Mouse (Mus musculus) T-helper 17 cell (primary cell): ENCODE measurements around the gene Cd59a.
"Not testable (repeated sequence)": the region's sequence is repeated elsewhere in the genome, so short reads cannot be mapped to it uniquely, and the experiment has no call there.

ENCODE experiments used
- in situ Hi-C, 2 experiments: fragments of 300-600 bp; cut with MboI, MseI; formaldehyde crosslinking; loops; 1 replicate in 1 of 2; 2 replicates in 1 of 2; pipeline ENCODE4 v1.15.1; 2025; ENCODE audit warnings: high pct_unique_total_duplicates in 2 of 2

Cd59a gene

DNA sequence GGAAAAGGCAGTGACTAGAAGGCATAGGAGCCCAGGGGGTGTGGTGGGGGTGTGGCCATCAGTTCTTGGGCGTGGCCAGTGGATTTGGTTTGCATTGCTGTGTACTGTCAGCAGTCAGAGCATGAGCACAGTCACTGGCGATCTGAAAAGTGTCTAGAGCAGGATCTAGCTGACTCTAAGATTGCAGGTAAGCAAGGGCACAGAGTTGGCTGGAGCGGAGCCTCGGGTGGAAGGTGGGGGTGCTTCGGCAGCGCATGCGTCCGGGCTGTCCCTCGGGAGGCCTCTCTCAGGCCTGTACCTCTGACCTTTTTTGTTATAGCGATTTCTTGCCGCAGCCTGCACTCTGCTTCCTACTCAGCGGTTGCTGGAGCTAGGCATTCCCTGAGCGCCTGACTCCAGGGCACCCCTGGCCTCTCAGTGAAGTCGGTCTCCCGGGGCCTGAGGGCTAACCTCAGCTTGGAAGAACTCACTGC lies at the start of gene Cd59a:
Gene Cd59a (plus strand): TSS at position 61 of the 473 bp plus-strand sequence.
- in situ Hi-C loops: no loop called here

DNA sequence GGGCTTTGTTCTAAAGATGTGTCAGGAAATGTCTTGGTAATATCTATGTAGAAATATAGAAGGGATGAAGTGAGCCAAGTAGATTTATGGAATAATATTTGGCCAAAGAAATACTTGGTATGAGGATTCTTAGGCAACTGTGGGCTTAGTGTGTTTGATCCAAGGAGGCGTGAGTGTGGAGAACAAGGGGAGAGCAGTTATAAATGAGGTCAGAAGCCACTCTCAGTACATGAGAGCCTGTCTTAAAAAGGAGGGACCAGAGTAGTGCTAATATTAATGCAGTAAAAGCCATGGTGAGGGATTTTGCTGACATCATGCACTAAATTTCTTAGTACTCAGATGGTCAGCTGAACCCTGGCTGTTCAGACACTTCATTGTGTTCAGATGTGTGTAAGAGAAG lies 37.2 kb upstream of the Cd59a start:
- in situ Hi-C loops: no loop called here

DNA sequence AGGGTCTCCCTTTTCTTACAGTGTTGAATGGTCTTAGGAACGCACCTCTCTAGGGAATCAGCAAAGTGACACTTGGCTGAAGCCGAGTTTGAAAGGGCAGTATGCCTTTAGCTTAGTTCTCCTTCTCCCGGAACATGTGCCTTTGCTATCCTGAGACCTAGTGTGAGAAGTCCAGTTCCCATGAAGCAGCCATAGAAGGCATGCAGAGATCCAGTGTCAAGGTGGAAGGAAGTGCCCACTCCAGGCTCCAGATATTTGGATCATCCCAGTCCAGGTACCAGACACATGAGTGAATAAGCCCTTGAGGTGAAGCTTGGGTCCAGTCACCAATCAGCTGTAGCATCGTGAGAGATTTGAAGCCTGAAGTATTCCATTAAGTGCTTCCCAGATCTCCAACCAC lies 36.6 kb upstream of the Cd59a start:
- in situ Hi-C loops: no loop called here

DNA sequence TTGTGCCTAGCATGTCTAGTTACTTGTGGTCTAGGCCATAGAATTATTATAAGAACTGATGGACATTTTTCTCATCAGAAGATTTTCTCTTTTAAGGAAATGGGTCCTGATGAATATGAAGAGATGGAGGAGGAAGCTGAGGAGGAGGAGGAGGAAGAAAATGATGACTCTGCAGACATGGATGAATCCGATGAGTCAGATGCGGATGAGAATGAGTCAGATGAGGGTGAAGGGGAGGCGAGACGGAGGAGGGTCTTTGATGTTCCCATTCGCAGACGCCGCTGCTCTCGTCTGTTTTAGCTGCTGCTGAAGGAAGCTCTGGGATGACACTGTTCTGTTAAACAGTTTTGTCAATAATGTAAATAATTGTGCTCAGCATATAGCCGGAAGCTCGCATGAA lies 35.8 kb upstream of the Cd59a start:
- in situ Hi-C loops: no loop called here

DNA sequence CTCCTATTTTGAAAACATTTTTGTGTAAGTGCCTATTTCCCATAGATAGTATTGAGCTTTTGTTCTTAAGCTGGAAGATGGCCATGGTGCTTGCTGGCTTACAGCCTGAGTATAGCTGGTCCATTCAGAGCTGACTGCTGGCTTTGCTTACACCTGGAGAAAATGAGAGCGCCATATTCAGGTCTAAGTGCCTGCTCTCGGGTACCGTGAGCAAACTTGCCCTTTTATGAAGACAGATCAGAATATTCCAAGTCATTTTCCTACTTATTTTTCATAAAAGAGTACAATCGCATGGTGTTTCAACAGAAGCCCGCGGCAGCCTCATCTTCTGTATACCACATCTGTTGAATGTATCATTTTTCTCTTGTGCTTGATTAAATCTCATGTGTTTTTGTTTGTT lies 34.6 kb upstream of the Cd59a start:
- in situ Hi-C loops: no loop called here

DNA sequence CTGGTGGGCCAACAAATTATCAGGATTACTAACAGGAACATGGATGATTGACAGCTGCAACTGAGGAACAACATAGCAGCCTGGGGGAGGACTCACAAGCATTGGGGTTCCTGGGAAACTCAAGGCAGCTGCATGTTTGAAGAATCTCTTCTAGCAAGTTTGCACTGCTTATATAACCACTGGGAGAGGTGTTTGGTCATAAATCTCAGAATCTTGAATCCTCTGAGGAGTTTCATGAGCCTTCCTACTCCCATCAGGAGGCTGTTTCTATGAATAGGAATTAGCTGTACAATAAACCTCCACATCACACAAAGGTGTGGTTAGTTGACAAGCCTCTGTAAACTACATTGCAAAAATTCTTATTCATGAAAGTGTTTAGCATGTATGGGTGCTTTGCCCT lies 32.9 kb upstream of the Cd59a start:
- in situ Hi-C loops: no loop called here

DNA sequence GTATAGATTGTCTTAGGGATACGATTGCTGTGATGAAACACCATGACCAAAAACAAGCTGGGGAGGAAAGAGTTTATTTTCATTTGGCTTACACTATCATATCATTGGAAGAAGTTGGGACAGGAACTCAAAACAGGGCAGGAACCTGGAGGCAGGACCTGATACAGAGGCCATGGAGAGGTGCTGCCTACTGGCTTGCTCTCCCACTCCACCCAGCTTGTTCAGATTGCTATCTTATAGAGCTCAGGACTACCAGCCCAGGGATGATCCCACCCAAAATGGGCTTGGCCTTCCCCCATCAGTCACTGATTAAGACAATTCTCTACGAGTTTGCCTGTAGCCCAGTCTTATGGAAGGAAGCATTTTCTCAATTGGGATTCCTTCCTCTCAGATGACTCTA lies 31.4 kb upstream of the Cd59a start:
- in situ Hi-C loops: no loop called here

DNA sequence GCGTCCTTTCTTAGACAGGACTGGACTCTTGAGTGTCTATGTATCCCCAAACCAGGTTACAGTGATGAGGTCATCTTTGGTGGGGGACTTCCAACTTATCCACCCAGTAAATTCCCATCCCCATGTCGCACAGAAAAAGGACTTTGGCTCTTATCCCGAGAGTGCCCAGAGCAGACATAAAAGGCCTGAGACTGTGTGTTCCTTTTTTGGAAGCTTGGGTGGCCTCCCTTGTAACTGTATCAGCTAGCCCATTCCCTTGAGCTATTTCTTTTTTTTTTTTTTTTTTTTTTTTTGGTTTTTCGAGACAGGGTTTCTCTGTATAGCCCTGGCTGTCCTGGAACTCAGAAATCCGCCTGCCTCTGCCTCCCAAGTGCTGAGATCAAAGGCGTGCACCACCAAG lies 30.1 kb upstream of the Cd59a start, which contains the start of gene Gm10912:
Gene Gm10912 (plus strand): TSS at position 301 of the 400 bp plus-strand sequence.
- in situ Hi-C loops: not testable (repeated sequence)

DNA sequence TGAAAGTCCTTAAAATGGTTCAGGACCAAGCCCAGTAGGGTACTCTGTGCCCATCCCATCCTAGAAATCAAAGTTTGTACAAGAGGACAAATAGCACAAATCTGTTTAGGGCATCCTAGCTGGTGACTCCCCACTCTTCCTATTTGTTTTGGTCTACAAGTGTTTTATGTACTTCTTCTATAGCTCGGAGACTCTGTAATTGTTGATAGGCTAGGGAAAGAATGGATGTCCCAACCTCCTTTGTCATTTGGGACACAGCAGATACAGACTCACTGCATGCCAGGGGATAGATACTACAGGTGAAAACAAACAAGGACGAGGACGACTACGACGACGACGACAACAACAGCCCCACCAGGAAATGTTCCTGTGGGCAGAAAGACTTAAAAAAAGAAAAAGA lies 27.2 kb upstream of the Cd59a start, which contains the start of gene Gm10799:
Gene Gm10799 (minus strand): TSS at position 101 of the 400 bp plus-strand sequence.
- in situ Hi-C loops: not testable (repeated sequence)

DNA sequence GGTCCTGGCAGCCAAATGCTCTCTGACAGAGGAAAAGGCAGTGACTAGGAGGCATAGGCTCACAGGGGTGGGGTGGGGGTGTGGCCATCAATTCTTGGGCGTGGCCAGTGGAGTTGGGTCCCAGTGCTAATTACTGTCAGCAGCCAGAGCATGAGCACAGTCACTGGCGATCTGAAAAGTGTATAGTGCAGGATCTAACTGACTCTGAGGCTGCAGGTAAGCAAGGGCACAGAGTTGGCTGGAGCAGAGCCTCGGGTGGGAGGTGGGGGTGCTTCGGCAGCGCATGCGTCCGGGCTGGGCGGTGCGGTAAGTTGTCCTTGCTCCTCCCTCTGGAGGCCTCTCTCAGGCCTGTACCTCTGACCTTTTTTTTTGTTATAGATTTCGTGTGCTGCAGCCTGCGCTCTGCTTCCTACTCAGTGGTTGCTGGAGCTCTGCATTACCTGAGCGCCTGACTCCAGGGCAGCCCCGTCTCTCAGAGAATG lies 25.9 kb upstream of the Cd59a start, which contains the start of gene Cd59b:
Gene Cd59b (plus strand): TSS at position 146 of the 482 bp plus-strand sequence.
- in situ Hi-C loops: loop anchor here in 1 of 2 experiments (10.0 kb wide), 1 partner anchor 1135 kb away; no protein-coding TSS in a partner anchor

DNA sequence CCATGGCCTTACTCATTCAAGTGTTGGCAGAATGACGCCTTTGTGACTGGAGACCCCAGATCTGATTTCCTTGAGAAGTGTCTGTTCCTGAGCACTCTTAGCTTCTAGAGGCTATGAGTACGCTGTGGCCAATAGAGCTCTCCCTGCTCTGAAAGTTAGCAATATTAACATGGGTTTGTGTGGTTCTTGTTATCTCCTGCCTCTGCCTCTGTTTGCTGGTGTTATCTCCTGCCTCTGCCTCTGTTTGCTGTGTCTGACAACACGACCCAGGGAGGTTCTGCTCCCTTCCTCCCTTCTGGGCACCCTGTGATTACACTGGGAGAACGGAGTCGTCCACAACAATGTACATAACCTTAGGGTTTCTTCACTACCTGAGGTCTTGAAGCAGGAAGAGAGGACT lies 17.3 kb upstream of the Cd59a start:
- in situ Hi-C loops: loop anchor here in 1 of 2 experiments (10.0 kb wide), 1 partner anchor 1143 kb away; no protein-coding TSS in a partner anchor

DNA sequence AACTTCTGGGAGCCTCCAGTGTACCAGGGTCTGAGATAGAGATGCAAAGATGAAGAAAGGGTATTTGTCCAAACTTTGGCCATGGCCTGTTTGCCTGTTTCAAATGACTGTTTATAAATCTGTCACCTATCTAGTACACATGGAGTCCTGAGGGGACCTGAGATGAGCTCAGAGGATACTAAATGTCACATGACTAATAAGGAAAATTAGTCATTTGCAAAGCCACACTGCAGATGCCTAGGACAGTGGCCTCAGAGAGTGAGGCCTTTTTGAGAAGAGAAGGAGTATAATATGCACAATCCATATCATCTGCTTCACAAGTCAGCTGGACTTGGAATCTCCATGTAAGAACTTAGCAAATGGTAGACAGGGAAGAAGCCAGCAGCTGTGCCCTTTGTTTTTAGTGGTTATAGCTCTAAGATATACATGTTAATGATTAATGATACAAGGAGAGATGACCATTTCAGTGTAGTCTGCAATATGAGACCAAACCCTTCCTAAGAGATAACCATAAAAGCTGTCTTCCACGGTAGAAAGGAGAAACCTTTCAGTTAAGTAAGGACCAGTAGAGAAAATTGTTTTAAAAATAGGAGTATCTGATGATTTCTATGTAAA lies 14.1 kb upstream of the Cd59a start:
- in situ Hi-C loops: loop anchor here in 1 of 2 experiments (10.0 kb wide), 1 partner anchor 1307 kb away; no protein-coding TSS in a partner anchor

DNA sequence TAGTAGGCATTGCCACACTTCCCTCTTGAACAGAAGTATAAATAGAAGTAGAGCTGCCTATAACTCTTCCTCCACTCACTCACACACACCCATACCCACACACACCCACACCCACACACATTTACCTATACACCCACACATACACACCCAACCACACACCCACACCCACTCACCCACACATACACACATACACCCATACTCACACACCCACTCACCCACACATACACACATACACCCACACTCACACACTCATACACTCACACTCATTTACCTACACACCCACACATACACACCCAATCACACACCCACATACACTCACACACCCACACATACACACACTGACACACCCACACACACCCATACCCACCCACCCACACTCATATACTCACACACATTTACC lies 13.1 kb upstream of the Cd59a start:
- in situ Hi-C loops: loop anchor here in 1 of 2 experiments (10.0 kb wide), 1 partner anchor 1308 kb away; no protein-coding TSS in a partner anchor

DNA sequence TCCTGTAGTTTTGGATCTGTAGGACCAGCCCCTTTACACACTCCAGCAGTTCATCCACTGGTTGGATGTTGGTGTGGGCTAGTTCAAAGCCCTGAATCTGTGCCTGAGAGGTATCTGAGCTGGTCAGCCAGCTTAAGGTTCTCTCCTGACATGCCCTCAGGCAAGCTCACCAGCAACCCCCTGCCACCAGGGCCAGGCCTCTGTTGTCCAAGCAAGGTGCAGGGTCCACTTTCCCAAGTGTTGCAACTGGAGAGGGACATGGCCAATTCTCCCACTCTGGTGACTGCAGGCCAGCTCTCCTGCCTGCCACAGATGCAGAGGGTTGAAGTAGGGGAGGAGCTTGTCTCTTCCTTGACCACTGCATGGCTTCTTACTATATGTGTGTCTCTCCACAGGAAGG lies 11.6 kb upstream of the Cd59a start:
- in situ Hi-C loops: loop anchor here in 1 of 2 experiments (10.0 kb wide), 1 partner anchor 1309 kb away; no protein-coding TSS in a partner anchor

DNA sequence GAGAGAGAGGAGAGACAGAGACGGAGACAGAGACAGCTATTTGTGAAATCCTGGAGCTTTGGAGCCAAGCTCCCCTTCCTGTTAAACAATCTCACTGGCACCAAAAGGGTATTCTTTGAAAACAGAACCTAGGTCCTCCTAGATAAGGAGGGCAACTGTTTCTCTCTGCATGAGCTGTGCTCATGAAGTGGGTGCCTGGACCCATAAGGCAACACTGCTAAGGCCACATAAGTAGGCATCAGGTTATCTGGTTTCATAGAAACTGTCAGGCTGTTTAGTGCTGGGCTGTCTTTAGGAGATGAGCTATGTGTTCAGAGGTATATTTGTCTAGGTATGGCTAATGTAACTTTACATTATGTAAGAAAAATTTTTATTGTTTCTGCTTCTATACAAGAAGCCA lies 8.0 kb upstream of the Cd59a start:
- in situ Hi-C loops: loop anchor here in 1 of 2 experiments (10.0 kb wide), 1 partner anchor 1313 kb away; no protein-coding TSS in a partner anchor

DNA sequence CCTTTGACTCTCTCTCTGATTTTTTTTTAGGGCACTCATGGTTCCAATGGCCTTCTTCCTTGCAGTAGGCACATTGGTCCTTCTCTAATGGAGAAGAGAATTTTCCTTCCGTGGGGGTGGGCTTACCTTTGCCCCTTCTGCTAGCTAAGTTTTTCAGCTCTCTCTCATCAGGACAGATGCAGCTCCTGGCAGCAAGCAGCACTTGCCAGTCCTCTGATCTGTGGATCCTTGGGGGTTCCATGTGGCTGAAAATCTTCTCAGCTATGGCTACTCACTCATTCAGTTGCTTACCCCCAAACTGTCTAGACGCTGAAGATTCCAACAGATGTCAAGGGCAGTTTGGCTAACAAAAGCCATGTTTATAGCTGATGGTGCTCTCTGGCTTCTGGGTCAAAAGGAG lies 2.3 kb upstream of the Cd59a start:
- in situ Hi-C loops: no loop called here

DNA sequence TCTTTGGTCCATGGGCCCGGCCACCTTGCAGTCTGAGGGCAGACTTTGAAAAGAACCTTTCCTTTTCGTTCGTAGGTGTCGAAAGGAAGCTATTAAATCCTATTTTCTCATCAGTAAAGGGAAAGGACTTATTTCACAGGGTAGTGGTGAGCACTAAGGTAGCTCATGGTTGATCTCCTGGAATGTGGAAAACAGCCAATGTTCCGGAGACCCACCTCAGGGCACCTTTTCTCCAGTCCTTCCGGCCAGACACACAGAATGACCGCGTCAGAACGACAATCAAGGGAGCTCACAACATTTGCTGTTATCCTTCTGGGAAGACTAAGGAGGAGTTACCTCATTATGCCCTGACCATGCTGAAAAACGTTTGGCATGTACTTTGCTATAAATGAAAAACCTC lies 655 bp downstream of the Cd59a start:
- in situ Hi-C loops: no loop called here

DNA sequence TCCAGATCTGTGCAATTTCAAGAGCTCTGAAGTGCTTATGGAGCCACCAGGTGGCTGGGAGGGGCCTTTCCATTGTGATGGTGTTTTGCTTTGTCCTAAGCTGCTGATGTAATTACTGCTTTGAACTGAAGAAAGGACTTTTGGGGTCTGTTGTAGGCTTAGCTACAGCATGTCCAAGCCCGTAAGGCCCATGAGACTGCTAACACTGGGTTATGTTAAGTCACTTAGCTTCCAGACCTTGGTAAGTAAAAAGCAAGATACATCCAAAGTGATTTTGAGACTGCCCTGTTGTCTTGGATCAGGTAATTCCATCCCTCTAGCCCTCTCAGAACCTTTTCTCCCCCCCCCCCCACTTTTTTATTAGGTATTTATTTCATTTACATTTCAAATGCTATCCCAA lies 1.2 kb downstream of the Cd59a start:
- in situ Hi-C loops: not testable (repeated sequence)

DNA sequence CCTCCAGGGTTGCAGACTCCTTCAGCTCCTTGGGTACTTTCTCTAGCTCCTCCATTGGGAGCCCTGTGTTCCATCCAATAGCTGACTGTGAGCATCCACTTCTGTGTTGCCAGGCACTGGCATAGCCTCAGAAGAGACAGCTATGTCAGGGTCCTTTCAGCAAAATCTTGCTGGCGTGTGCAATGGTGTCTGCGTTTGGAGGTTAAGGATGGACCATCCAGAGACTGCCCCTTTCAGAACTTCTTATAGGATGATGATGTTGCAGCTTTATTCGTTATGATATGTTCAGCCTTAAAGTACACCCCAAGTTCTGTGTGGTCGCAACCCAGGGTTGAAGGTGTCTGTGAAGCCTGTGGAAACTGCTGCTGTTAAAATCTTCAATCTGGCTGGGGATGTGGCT lies 1.8 kb downstream of the Cd59a start:
- in situ Hi-C loops: not testable (repeated sequence)

DNA sequence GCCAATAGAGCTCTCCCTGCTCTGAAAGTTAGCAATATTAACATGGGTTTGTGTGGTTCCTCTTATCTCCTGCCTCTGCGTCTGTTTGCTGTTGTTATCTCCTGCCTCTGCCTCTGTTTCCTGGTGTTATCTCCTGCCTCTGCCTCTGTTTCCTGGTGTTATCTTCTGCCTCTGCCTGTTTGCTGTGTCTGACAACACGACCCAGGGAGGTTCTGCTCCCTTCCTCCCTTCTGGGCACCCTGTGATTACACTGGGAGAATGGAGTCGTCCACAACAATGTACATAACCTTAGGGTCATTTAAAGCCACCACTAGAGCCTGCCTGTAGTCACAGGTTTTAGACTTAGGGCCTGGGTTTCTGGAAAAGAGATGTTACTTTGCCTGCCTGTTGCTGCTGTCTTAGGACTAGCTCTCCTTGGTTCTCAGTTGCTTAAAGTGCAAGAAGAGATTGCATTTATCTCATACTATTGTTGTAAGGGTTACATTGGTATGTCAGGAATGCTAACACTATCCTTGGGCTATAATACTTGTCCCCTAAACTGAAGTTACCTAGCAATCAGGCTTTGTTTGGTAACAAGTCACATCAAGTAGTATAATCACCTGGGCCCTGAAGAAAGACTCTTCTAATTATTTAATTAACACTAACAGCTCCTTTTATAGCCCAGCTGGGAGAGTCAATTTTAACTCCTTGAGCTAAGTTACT lies 3.1 kb downstream of the Cd59a start:
- in situ Hi-C loops: no loop called here

DNA sequence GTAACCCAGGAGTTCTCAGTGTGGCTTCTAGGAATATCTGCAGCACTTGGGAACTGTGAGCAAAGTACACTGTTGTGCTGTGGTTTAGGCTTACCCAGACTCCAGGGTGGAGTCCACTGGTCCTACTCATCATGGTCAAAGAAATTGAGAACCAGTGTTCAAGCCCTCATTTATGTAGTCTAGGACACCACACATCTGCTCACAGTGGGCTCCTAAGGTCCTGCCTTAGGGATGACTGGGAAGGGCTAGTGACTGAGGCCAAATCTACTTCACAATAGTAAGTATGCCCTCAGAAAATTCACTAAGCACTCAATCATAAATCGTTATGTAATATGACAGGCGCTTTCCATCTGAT lies 3.6 kb downstream of the Cd59a start:
- in situ Hi-C loops: no loop called here

DNA sequence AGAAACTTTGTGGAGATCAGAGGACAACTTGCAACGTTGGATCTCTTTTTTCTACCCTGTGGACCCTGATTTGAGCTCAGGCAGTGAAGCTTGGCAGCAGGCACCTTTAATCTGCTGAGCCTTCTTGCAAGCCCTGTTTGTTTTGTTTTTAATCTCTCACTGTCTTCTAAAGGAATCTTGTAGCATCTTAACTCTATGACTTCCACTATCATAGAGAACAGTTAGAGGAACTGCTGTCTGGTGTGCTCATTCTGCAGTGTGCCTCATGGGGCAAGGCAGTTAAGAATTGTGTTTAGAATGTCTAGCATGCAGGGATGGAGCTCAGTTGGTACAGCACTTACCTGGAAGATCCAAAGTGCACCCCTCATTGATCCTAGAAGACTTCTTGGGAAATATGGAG lies 4.3 kb downstream of the Cd59a start:
- in situ Hi-C loops: no loop called here
